Mouse (Mus musculus) brain, embryonic 18.5 days (tissue): ENCODE data around the gene Oma1.

ENCODE experiments used
- DNase-seq: peaks from one replicate; pipeline ENCODE4 v3.0.0-alpha.2; 2012; ENCODE audit warnings: low read depth, low spot score

The Oma1 gene

GRCm38 (mm10) chr4:103358941-103359448, 45.4 kb downstream of the Oma1 start:
- no peak for DNase-seq

DNA sequence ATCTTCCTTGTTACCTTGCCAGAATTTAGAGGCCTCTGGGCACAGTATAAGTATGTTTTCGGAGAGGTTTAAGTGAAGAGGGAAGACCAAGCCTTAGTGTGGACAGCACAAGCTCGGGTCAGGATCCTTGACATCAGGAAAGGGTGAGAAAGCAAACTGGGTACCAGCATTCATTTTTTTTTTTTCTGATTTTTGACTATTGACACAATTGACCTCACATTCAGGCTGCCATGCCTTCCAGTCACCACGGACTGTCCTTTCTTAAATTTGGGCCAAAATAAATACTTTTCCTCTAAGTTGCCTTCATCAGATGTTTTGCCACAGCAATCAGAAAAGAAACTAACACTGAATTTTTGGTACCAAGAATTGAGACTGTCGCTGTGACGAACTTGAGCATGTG, 68.6 kb downstream of the Oma1 start:
- DNase-seq: no peak

DNA sequence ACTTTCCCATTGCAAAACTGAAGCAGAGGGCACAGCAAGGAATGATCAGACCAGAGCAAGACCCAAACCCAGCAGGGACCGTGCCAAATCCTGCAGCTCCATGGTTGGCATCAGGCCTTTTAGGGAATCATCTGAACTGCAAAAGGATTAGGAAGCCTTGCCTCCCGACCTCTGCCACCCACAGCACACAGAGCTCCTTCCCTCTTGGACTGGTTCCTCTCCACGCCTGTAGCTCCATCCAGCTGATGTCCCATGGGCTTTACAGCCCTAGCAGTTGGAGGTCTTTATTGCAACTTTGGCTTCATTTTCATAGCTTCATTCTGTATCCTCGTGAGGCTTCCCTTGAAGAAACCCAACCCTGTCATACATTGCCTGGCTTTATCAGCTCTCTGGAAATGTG, 71.4 kb downstream of the Oma1 start:
- no peak for DNase-seq

DNA sequence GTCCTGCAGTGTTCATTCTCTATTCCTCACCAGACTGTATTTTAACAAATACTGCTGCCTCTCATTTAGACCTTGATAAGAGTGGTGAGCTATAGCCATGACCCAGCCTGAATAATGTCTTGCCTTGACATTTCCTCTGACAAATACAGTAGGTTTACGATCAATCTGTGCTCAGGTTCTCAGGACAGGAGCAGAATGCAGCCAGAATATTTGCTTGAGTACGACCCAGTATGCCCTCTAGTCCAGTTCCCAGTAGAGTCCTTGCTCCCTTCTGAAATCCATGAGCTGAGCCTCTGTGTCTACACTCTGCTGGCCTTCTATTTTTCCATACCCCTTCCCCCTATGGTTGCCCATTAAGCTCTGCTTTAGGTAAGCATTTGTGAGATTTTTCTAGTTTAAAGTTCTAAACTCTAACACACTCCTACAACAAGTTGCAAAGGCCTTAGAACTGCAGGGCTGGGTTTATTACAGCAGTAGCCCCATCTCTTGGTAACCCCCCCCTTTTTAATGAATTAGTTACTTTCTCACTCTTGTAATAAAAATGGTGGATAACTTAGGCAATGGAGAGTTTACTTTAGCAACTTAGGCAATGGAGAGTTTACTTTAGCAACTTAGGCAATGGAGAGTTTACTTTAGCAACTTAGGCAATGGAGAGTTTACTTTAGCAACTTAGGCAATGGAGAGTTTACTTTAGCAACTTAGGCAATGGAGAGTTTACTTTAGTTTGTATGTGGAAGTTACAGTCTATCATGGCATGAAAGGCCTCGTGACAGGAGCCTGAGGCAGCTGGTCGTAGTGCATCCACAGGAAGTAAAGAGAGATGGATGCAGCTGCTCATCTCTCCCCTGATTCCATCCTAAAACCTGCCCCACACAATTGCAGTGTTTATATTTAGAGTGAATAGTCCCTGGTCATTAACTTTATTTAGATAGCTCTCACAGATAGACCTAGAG, 72.5 kb downstream of the Oma1 start:
- DNase-seq: no peak

DNA sequence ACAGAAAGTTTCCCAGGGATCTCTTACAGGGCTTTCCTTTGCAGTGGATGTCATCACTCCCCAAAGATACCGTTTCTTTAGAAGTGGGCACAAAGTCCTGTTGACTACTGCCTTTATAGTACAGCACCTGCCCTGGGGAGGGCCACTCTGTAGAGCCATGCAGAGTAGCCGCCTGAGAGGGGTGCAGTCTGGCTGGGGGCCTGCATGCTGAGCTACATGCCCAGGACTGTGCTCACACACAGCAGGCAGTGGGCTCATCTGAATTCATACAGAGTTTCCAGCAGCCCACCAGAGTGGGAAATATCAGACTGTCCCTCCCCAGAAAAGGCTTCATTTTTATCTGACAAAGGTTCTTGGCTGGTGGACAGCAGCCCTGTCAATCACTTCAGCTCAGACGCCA, 73.7 kb downstream of the Oma1 start:
- DNase-seq: no peak

DNA sequence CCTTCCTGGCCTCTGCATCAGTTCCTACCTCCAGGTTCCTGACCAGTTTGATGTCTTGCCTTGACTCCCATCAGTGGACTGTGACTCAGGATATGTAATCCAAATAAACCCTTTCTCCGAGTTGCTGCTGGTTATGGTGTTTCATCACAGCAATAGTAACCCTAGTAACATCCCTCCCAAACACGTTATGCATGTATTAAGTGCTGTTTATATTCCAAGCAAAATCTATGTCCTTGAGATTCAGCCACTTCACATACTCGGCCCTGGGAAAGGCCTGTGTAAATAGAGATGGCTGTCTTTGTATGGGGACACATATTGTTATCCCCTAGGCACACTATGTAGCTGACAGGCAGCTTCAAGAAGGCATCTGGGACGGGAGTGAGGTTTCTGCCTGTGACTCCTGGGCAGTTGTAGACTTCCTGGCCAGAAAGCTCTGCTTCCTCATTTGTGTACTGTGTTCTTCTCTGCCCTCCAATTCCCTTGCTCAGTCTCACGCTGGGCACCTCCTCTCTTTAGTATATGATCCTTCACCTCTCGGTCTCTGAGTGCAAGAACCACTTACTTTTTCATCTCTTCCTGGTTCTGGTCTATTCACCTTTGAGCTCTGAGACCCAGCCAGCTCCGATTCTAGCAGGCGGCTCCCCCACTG, 75.0 kb downstream of the Oma1 start:
- DNase-seq: no peak

DNA sequence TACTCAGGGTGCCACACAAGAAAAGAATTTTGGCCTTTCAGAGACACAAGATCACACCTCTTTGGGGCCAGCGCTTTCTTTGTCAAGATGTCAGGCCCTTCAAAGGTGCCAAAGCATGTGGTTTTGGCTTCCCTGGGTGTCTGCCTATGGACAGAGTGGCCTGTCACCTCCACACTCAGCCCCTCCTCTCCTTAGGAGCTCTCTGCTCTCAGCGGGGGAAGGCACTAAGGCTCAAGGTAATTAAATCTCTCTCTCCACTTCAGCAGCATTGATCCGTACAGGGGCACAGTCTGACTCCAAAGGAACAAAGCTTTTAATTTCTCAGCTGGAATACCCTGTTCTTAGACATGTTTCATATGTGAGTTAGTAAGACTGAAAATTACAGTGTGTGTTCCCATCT, 76.0 kb downstream of the Oma1 start:
- no peak for DNase-seq

DNA sequence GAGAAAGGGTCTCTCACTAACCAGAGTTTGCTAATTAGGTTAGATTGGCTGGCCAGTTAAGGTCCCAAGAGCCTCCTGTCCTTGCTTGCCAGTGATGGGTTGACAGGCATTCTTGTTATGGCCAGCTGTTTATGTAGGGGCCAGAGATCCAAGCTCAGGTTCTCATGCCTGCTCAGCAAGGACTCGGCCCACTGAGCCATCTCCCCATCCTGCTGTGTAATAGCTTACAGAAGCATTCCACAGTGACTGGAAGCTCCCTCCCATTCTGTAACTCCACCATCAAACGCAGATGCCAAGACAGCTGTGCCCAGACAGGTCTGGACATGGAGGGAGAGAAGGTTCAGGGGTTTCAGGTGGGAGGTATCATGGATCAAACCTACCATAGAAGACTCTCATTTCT, 76.9 kb downstream of the Oma1 start:
- DNase-seq: no peak

- DNase-seq: no peak
These were observed 81.5 kb downstream of the Oma1 start for GRCm38 (mm10) chr4:103395066-103395465.

DNA sequence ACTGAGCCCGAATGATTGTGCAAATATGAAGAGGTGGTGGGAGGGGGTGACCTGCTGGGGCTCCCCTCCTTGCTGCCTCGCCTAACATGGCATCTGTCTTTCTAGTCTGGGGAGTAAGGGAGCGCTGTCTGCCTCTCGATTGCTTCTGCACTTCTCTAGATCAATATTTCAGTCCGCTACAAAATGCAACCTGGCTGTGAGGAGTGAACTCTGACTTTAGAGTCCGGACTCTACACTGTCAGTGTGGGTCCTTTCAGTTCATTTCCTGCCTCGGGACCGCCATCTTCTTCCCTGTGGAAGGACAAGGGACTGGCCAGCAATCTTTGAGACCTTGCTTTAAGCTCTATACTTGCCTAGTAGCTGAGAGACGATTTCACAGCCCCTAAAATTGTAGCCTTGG, 82.3 kb downstream of the Oma1 start:
- DNase-seq: no peak

DNA sequence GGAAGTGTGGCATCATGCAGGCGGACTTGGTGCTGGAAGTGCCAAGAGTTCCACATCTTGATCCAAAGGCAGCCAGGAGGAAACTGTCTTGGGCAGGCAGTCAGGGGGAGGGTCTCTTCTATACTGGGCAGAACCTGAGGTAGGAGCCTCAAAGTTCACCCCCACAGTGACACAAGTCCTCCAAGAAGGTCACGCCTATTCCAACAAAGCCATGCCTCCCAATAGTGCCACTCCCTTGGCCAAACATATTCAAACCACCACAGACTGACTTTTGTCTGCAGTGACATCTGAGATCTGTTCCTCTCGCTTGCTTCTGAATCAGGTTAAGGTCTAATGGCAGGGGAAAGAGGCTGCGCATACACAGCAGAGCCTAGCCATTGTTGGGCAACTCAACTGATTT, 83.3 kb downstream of the Oma1 start:
- DNase-seq: no peak

GRCm38 (mm10) chr4:103402581-103402980, 89.0 kb downstream of the Oma1 start:
- no peak for DNase-seq

GRCm38 (mm10) chr4:103405321-103405720, 91.7 kb downstream of the Oma1 start:
- DNase-seq: no peak

DNA sequence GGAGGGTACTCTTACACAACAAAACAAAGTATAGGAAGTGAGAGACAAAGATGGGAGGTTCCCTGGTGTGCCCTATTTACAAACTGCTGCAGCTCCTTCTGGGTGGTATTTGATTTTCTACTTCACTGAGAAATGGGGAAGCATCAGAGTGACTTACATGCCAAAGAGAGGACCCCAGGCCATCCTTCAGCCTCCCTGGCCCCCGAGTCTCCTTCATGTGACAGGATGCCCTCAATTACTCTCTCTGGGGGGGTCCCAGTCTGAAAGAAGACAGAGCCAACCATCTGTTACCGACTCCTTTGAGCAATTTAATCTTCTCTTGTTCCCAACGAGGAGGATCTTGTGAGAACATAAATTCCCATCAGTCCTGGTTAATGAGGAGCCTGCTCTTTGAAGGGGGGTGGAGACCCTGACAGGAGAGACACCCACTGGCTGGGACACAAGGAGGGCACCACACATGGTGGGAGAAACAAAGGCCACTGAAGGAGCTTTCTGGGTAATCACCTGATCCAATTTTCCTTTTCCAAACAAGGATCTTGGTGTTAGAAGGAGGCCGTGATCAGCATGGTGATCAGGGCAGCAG, 96.7 kb downstream of the Oma1 start:
- no peak for DNase-seq
